Mouse (Mus musculus) gastrocnemius, adult 8-10 months (tissue): ENCODE data around the gene Ntn3. TPM values are rescaled to one million over a fixed set of nuclear protein-coding genes. Genes with fewer than 3 reads are reported as not detected.

Experiments
- DNase-seq, 2 experiments: peaks; one replicate each; pipeline ENCODE4 v3.0.0; 2022; ENCODE audit warnings: low spot score in 2 of 2
- total RNA-seq, 4 experiments: library from RNA; stranded (reverse); gene quantifications; 2 replicates each; pipeline ENCODE4 v1.2.4; 2022

Gene Ntn3
- total RNA-seq, result under 1 TPM; 0.19 to 0.53 (median 0.42) TPM

DNA sequence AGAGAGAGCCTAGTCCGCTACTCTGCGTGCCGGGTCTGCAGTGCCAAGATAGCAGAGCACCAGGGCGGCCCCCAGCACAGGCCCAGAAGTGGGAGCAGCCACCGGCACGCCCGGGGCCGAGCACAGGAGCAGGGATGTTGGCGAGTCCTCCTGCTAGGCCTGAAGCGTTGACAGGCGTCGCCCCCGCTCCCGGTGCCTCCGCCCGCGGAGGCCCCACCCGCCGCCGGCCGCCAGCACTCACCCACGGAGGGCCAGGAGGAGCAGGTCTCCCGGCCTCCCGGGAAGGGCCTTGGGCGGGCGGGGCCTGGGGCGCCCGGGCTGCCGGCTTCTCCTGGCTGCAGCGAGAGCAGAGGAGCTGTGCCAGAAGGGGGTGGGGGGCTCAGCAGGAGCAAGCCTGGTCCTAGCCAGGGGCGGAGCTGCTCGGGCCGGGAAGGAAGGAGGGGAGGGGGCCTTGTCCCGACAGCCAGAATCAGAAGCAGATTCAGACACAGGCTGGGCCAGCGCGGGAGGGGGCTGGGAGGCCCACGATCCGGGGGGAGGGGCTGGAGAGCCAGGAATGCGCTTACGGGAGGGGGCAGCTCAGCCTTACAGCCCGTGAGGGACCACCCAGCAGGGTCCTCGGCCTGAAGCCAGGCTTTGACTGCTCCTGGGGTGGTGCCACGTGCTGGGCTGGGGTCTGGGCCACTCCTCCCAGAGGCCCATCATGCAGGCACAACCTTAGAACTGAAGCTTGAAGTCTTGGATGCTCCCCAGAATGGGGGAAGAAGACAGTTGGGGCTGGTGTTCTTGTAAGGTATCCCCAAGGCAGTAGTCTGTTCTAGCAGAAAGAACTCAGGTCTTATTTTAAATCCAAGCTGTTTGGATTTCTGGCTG lies at the start of gene Ntn3:
Gene Ntn3, minus strand, starts transcription at position 489 of the 873 bp plus-strand sequence.
- no peak for DNase-seq

DNA sequence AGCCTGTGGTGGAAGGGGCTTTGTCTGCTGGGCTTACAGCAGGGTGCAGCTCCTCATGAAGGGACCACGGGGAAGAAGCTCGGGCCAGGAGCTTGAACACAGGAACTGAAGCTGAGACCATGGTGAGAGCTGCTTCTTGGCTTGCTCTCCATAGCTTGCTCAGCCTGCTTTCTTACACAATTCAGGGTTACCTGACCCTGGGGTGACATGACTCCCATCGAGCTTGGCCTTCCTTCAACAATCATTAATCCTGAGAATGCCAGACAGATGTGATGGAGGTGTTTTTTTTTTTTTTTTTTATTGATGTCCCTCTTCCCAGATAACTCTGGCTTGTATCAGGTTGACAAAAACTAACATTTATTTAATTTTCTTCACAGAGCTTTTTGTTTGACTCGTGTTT lies 49.6 kb upstream of the Ntn3 start:
- DNase-seq, result no peak

DNA sequence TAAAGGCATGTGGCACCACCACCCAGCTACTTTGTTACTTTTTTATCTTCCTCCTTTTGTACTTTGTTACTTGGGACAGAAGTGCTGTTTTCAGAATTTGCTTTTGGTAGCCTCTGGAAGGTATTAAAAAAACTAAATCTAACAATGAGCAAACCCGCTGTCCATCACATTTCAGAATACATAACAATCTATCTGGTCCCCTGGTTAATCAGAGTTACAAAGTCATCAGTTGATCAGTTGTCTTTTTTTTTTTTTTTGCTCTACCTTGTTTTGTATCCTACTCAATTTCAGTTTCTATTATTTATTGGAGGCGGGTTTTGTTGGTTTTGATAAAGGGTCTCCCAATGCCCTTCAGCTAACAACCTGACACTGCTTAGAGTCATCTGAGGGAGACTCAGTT lies 43.0 kb upstream of the Ntn3 start:
- no peak for DNase-seq

DNA sequence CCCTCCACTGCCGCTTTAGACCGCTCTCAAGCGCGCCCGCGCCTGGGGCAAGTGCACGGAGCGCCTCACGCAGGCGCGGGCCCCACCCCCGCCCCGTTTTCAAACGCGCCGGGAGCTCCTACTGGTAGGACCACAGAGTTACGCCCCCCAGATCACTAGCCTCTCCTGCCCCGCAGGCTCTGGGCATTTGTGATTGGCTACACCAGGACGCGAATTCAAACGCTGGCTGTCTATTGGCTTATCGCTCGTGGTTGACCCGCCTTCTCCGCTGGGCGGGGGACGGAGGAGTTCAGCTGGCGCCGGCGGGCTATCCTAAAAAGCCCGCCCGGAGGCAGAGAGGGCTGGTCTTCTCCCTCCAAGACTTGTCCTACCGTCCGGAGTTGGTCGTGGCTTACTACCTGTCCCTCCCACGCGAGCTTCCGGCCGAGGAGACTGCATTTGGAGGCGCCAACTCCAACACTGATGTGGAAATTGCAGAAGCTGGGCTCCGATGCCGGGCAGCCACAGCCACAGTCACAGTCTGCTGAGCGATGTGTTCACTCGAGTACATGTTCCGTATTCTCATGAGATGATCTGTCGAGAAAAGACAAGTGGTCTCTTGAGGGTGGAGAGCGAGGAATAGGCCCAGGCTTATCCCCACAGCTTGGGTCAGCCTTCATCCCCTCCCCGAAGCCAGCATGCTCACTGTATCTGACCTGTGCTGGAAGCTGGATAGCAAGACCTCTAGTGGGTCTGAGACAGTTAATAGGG lies 42.2 kb upstream of the Ntn3 start, which contains the start of gene Ccnf:
Gene Ccnf, minus strand, starts transcription at position 165 of the 750 bp plus-strand sequence.
- peak; percentile 91 to 94 for DNase-seq

DNA sequence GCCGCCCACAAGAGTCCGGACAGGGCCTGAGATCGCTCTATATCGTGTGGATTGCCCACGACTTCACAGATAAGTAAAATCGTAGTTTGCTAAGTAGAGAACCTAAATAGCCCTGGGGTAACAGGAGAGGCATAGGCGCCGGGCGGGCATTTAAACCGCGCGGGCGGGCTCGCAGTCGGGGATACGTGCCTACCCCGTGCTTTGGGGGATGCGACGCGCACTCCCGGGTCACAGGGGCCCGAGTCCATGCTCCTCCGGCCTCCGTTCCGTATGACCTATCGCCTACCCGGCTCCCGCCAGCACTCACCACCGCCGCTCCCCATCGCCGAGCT lies 41.6 kb upstream of the Ntn3 start:
- DNase-seq, result no peak

DNA sequence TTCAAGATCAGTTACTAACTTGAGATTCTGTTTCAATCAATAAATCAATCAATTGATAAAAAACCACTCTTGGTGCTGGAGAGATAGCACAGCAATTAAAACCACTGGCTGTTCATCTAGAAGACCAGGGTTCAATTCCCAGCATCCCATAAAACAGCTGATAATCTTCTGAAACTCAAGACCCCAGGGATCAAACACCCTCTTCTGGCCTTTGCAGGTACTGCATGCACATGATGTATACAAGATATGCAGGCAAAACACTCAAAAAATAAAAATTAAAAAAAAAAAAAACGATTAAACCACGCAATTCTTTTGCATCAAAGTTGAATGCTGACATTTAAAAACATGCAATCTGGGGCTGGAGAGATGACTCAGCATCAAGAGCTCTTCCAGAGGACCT lies 39.3 kb upstream of the Ntn3 start:
- DNase-seq, result no peak

DNA sequence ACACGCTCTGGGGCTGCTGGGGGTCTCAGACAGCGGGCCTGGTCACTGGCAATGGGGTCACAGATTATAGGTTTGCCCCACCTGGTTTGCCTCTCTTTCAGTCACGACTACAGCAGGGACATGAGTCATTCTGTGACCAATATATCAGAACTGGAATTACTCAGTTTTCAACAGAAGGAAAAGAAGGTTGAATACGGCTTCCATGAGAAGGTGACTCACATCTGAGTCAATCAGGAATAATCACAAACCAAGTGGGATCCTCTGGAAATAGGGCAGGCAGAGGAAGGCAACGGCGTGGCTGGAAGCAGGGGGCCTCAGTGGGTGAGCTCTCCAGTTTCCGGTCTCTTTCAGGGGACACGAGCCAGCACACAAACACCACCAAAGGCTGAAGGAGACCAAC lies 34.7 kb upstream of the Ntn3 start:
- DNase-seq, result no peak

DNA sequence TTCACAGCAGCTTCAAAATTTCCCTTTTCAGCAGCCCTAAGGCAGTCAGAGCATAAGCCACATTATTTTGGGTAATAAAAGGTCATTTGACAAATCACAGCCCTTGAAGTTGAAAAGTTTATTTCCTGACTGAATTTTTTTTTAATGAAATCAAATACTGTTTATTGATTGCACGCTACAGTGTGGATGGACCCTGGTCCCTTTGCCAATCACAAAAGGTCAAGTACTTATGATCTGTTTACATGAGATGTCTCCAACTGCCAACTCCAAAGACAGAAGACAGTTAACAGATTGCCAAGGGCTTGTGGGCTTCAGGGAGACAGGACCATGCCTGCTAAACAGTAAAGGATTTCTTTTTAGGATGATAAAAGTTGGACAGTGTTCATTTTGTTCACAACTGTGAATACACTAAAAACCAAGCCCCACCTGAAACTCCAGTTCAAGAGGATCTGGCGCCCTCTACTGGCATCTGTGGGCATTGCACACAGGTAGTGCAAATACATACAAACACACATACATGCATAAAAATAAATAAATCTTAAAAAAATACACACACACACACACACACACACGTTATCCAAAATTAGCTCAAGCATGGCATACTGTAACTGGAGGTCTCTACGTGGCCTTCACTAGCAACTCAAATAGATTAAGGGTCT lies 34.1 kb upstream of the Ntn3 start:
- DNase-seq, result no peak

DNA sequence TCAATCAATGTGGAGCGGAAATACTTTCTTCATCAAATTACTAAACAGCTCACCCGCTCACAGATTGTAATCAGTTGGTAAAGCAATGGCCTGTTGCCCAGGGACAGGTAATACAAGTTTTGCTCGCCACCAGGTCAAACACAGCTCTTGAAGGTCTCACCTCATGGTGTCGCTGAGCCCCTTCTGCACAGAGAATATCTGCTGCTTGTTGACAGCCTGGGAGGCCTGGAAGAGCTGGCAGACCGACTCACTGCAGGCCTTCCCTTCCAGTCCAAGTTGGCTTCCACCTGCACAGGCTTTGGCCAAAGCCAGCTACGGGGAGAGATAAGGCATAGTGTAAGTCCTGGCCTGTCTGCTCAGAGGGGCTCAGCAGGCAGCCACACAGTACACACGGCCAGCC lies 27.6 kb upstream of the Ntn3 start:
- no peak for DNase-seq

DNA sequence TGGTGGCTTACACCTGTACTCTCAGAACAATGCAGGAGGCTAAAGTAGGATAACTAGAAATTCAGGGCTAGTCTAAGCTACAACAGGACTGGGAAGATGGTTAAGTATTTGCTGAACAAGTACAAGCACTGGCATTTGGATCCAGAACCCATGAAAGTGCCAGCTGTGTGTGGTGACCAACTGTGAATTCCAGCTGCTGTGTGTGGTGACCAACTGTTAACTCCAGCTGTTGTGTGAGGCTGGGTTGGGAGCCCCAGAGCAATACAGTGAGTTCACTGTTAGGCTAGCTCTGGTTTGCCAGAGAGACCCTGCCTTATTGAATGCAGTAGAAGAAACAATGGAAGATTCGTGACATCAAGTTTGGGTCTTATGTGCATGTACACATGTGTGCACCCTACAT lies 27.1 kb upstream of the Ntn3 start:
- no peak for DNase-seq

DNA sequence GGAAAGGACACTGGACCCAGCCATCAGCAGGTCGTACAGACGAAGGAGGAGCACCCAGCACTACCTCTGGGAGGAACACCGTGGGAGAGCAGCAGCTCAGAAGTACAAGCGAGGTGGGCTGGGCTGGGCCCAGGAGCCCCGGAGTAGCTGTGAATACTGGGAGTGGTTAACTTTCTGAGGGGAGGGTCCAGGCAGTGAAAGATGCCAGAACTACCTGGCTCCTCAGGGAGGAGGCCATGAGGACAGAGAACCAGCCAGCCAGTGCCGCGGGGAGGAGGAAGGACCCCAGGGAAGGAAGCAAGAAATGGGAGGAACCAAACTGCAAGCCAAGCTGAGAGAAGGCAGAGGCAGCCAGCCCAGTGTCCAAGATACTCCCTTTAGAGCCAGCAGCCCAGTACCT lies 18.6 kb upstream of the Ntn3 start:
- DNase-seq, result no peak

DNA sequence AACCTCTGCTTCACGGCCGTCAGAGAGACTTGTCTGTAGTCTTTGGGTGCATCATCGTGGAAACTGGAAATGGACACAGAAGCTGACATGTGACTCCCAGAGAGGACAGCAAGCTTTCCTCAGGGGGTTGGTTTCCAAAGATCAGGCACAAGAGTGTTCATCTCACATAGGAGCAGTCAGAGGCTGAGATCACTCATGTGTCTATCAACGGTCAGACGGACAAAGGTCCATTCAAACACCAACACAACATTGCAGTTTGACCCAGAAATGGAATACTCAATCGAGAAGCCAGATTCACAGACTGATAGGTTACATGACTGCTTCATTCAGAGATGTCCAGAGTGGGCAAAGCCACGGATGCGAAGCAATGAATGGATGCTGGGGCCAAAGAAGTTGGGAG lies 17.4 kb upstream of the Ntn3 start:
- no peak for DNase-seq

DNA sequence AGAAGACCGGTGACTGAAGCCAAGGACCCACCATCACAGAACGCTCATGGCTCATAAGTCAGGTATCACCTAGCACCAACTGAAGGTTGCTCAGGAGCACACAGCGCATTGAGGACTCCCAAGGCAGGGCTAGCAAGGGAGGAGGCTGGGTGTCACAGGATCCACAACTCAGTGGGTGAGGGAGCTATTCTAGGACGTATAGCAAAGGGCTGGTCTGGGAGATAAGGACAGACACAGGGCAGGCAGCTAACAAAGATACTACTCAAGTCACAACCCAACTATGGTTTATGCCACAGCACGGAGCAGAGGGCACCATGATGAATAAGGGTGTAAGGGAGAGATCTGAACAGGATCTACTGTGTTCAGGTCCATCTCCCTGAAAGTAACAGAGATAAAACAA lies 16.5 kb upstream of the Ntn3 start:
- no peak for DNase-seq

DNA sequence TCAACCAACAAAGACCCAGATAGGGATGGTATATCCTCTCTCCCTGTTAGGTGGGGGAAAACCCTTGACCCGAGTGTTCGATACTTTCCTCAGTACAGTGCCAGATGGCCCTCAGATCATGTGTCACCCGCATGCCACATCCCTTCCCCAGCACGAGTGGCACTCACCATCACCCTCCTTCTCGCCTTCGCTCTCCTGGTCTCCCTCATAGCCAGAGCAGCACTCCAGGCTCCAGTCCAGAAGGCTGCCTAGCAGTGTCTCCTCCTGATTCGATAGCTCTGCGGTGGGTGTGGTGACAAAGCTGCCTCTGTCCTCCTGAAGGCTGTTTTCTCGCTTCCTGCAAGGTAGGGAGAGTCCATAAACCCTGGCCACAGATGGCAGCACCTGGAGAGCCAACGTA lies 15.4 kb upstream of the Ntn3 start:
- DNase-seq, result no peak

DNA sequence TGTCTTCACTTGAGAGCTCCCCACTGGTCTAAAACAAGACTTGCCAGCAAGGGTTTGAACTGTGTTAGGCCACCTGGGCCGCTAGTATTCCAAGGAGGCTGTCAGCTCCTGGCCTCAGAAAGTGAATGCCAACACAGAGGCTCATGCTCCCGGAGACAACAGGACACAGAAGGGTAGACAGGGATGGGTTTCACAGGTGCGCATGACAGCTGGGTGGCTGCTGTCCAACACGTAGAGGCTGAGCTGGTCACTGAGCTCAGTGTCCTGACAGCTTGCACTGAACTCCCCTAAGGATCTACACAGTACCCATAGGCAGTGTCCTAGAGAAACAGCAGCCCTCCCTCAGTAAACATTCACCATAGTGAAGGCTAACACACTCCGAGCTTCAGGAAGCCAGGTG lies 14.2 kb upstream of the Ntn3 start:
- peak in 1 of 2 experiments; percentile 43 for DNase-seq

DNA sequence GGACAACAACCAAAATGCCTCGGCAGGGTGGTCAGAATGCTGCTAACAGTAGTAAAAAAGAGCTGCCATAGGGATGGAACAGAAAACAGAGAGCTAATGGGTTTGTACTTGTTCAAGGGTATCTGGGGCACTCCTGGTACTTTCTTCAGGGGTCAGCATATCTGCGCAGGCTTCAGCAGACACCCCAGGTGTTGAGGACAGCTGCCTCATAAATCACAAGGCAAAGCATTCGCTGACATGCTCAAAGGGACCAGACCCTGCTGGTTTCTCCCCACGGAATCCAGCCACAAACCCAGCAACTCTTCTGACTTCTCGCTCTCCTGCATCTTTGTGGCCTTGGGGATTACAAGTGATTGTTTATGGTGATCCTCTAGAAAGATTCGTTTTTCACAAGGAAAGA lies 13.3 kb upstream of the Ntn3 start:
- DNase-seq, result no peak

DNA sequence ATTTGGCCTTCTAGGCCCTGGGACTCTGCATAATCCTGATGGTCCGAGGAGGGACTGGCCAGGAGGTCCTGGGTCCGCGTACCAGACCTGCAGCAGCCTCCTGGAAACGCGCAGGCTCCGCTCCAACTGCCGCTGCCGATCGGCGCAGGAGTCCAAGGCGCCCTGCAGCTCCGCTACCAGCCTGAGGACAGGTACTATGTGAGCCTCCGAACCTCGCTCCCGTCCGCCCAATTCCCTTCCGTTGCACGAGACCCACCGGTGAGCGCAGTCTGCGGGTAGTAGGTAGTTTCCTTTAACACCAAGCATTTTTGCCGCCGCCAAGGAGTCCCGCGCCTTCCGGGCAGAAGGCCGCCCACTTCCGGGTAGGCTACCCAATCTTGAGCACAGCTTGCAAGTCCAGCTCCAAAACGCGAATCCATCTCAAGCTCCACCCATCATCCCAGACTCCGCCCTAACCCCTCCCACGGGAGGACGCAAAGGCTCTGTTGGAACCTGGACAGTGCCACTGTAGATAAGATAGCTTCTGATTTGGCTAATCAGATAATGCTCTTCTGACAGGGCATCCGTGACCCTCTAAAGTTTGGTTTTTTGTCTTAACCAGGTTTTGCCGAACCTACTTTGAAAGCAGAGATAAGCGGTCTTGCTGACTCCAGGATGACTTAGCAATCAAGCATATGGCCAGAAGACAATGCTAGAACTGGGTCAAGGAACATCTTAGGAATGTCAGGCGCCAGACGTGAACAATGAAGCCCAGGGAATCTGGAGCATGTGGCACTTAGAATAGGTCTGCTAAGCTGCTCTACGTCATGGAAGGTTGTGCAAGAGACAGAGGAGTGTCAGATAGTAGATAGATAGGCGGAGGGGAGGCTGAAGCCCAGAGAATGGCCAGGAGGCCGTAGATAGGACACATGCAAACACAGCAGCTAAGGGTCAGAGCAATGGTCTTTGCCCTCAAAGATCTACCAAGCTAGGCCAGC lies 11.4 kb upstream of the Ntn3 start, which contains the start of gene Tedc2:
Gene Tedc2, minus strand, starts transcription at position 417 of the 977 bp plus-strand sequence.
- peak; percentile 92 to 94 for DNase-seq

DNA sequence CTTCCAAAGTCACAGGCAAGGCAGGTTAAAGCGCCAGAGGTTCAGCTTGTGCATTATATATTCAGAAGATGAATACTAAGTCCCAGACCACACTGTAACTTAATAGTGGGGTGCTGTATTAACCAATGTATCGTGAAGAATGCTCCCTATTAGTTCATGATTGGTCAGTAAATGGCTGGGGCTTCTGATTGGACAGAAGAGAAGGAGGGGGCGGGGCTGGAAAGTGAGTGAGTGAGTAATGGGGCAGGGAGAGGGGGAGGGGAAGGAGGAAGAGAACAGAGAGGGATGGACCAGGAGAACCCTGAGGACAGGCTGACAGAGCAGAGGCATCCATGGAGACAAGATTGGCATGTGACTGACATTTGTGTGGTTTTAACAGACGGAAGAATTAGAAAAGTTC lies 7.5 kb upstream of the Ntn3 start:
- no peak for DNase-seq

DNA sequence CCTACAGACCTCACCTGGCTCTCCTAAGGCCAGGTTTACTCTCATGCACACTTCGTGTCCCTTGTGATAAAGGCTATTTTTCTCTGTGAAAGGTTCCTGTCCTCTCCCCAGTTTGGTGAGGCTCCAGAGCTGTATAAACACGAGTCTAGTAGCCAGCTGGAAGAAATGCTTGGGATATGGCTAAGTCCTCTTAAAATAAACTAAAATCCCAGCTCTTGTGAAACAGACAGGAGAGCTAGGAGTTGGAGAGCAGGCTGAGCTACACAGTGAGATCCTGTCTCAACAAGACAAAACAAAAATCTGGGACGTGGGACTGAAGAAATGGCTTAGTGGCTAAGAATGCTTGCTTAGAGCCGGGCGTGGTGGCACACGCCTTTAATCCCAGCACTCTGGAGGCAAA lies 3.9 kb upstream of the Ntn3 start:
- DNase-seq, result no peak

DNA sequence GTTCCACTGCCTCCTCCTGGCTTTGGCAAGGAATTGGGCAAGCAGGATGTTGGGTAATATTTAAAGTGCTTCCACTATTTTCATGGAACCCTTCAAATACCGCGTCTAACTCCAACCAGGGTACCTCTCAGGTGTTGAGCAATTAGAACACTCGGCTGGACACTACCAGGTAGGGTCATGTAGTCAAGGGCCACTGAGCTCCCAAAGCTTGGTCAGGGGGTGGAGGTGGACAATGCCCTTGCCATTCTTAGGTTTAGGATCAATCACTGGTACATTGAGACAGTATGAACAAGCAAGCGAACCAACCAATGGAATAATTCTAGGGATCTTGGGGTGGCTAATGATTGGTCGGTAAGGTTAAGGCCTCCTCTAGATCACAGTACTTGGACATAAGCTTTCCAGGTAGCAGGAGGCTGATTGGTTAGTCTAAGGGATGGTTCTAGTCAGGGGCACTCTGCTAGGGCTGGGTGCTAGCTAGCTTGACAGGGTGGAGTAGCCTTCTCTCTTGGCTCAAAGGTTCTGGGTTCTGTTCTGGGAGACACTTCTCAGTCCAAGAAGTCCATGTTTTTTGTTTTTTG lies 3.2 kb upstream of the Ntn3 start:
- DNase-seq, result no peak
